Mouse (Mus musculus): ENCODE results near the gene Uqcr11. TPM values are rescaled to one million over a fixed set of nuclear protein-coding genes. Genes with fewer than 3 reads are reported as not detected.

The Uqcr11 gene
- polyA plus RNA-seq, 1 experiment from 2014 or later = 479 TPM

GRCm38 (mm10) chr10:80440031-80440430 lies 33.4 kb upstream of the Uqcr11 start:
- no peaks in the 10 kb centered on the region for H3K9me3 ChIP-seq
- no peak overlapping the region for H3K4me3 ChIP-seq
- no peaks in the 10 kb centered on the region for H3K36me3 ChIP-seq
- H3K4me1 ChIP-seq = peaks cover 17% of the 10 kb centered on the region
- no peak overlapping the region for H3K4me2 ChIP-seq
- H3K27me3 ChIP-seq = peaks cover 15% of the 10 kb centered on the region
- no peak overlapping the region for H3K9ac ChIP-seq
- H3K27ac ChIP-seq = no peak overlapping the region
- ATAC-seq (ENCODE audit: insufficient number of reproducible peaks, insufficient read depth, low FRiP score, low TSS enrichment, low read depth) = no peak

- WGBS = 53% methylated on average over 4 of the region's 4 CpGs
These were observed 31.3 kb upstream of the Uqcr11 start for GRCm38 (mm10) chr10:80437973-80438372.

DNA sequence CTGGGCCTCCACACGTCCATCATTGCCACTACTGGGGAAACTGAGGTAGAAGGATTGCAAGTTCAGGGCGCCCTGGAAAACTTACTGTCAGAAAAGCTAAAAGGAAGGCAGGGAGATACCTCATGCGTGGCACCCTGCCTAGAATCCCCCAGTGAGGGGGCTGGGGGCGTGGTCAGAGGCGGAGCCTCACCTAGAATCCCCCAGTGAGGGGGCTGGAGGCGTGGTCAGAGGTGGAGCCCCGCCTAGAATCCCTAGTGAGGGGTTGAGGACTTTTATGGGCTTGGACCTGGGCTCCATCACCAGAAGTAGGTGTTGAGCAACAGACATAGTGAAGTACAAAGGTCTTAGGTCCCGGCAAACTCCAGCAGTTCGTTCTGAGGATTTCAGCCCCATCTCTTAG lies 29.6 kb upstream of the Uqcr11 start:
- H3K9me3 ChIP-seq = no peaks in the 10 kb centered on the region
- ATAC-seq (ENCODE audit: insufficient number of reproducible peaks, insufficient read depth, low FRiP score, low TSS enrichment, low read depth) = no peak
- H3K27me3 ChIP-seq = peaks cover 5% of the 10 kb centered on the region; the same call in 1 of the 2 replicates
- WGBS = 14% methylated on average over 9 of the region's 9 CpGs
- H3K4me2 ChIP-seq = no peak overlapping the region
- H3K36me3 ChIP-seq = no peaks in the 10 kb centered on the region
- 0 out of 2 replicates have a peak overlapping the region, but pooled peaks have one; percentile 1 for H3K27ac ChIP-seq
- peak overlapping the region; percentile 51; the same call in 1 of the 2 replicates for H3K9ac ChIP-seq
- H3K4me1 ChIP-seq = peaks cover 20% of the 10 kb centered on the region
- H3K4me3 ChIP-seq = no peak overlapping the region

More at GRCm38 (mm10) chr10:80437973-80438372, 31.3 kb upstream of the Uqcr11 start:
- no peak overlapping the region for H3K4me2 ChIP-seq
- peaks cover 6% of the 10 kb centered on the region; the same call in 1 of the 2 replicates for H3K27me3 ChIP-seq
- no peak overlapping the region for H3K27ac ChIP-seq
- H3K9ac ChIP-seq = no peak overlapping the region
- H3K9me3 ChIP-seq = no peaks in the 10 kb centered on the region
- no peak for ATAC-seq (ENCODE audit: insufficient number of reproducible peaks, insufficient read depth, low FRiP score, low TSS enrichment, low read depth)
- H3K36me3 ChIP-seq = no peaks in the 10 kb centered on the region
- H3K4me1 ChIP-seq = peaks cover 11% of the 10 kb centered on the region
- H3K4me3 ChIP-seq = no peak overlapping the region

DNA sequence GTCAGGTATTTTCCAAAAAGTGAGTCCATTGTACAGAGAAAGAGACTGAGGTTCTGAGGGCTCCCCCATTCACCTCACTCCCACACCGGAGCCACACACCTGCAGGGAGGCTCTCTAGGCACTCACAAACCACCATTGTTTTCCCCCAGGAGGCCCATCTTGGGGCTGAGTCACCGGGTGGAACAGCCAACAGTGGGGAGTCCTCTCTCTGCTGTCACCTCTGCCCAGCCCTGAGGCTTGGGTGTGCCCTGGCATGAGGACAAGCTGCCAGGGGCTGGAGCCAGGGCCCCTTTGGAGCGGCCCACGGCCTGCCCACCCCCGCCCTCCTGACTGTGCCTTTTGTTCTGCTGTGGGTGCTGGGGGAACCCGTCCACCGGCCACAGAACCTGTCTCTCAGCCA lies 29.1 kb upstream of the Uqcr11 start:
- no peaks in the 10 kb centered on the region for H3K9me3 ChIP-seq
- H3K9ac ChIP-seq = peak overlapping the region; percentile 51; the same call in 1 of the 2 replicates
- WGBS = 41% methylated on average over 7 of the region's 7 CpGs
- peaks cover 3% of the 10 kb centered on the region; the same call in 1 of the 2 replicates for H3K36me3 ChIP-seq
- H3K4me3 ChIP-seq = no peak overlapping the region
- H3K4me2 ChIP-seq = no peak overlapping the region
- ATAC-seq (ENCODE audit: insufficient number of reproducible peaks, insufficient read depth, low FRiP score, low TSS enrichment, low read depth) = no peak
- peaks cover 25% of the 10 kb centered on the region for H3K4me1 ChIP-seq
- H3K27me3 ChIP-seq = peaks cover 5% of the 10 kb centered on the region; the same call in 1 of the 2 replicates
- H3K27ac ChIP-seq = 0 out of 2 replicates have a peak overlapping the region, but pooled peaks have one; percentile 1

GRCm38 (mm10) chr10:80434823-80435222 lies 28.2 kb upstream of the Uqcr11 start:
- Histone ChIP-seq H3K4me1 (peaks cover 28% of the 10 kb centered on the region), H3K4me3 (no peak overlapping the region), H3K27ac (no peak overlapping the region), H3K9ac (no peak overlapping the region), H3K9me3 (no peaks in the 10 kb centered on the region), H3K36me3 (peaks cover 12% of the 10 kb centered on the region), H3K4me2 (no peak overlapping the region), H3K27me3 (peaks cover 5% of the 10 kb centered on the region; the same call in 1 of the 2 replicates)
- 77% methylated on average over 3 of the region's 3 CpGs for WGBS
- ATAC-seq (ENCODE audit: insufficient number of reproducible peaks, insufficient read depth, low FRiP score, low TSS enrichment, low read depth) = no peak

DNA sequence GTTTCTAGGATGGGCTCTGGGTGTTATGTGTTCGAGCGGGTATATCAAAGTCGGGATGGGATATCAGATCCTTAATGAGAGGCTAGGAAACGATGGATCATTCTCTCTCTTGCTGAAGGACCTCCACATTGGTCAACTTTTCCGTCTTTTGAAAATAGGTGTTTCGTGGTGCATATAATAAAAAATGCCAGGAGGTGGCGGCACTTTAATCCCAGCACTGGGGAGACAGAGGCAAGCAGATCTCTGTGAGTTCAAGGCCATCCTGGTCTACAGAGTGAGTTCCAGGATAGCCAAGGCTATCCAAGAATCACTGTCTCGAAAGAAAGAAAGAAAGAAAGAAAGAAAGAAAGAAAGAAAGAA lies 27.6 kb upstream of the Uqcr11 start:
- H3K4me2 ChIP-seq = peak overlapping the region; percentile 90
- peaks cover 28% of the 10 kb centered on the region for H3K4me1 ChIP-seq
- peaks cover 5% of the 10 kb centered on the region; the same call in 1 of the 2 replicates for H3K27me3 ChIP-seq
- WGBS = 14% methylated on average over 8 of the region's 8 CpGs
- H3K9ac ChIP-seq = peak overlapping the region; percentile 21; the same call in 1 of the 2 replicates
- peak overlapping the region; percentile 91 for H3K4me3 ChIP-seq
- H3K27ac ChIP-seq = peak overlapping the region; percentile 28; the same call in 1 of the 2 replicates
- ATAC-seq (ENCODE audit: insufficient number of reproducible peaks, insufficient read depth, low FRiP score, low TSS enrichment, low read depth) = no peak
- H3K9me3 ChIP-seq = no peaks in the 10 kb centered on the region
- H3K36me3 ChIP-seq = peaks cover 19% of the 10 kb centered on the region

GRCm38 (mm10) chr10:80433513-80434232 lies 27.0 kb upstream of the Uqcr11 start, which contains the start of gene Tcf3:
Gene Tcf3, minus strand, starts transcription at chr10:80433647.
- no peaks in the 10 kb centered on the region for H3K9me3 ChIP-seq
- peak; percentile 87 for ATAC-seq (ENCODE audit: insufficient number of reproducible peaks, insufficient read depth, low FRiP score, low TSS enrichment, low read depth)
- peaks cover 28% of the 10 kb centered on the region for H3K4me1 ChIP-seq

DNA sequence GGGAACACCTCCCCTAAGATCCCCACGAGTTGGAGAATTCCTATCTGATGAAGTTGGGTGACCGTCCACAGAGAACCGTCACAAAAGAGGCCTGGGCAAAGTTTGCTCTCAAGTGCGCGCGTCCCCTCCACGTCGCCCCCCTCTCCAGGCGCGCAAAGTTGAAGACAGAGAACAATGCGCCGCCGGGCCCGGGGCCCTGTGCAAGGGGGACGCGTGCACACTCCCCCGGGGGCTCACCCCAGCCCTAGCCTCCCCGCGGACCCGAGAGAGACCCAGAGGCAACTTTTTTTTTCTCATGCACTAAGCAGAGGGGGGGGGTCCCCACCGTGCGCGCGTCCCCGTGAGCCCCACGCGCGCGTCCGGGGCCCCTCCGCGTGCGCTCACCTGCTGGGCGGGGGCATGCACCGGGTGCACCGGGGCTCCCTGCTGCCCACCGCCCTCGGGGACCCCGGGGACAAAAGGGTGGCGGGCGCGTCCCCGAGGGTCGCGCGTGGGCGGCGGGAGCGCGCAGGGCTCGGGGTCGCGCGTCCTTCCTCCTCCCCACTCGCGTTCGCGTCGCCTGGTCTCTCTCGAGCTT lies 26.4 kb upstream of the Uqcr11 start:
- peaks cover 3% of the 10 kb centered on the region; the same call in 1 of the 2 replicates for H3K27me3 ChIP-seq
- peak overlapping the region; percentile 95 for H3K27ac ChIP-seq
- H3K36me3 ChIP-seq = peaks cover 30% of the 10 kb centered on the region
- no peaks in the 10 kb centered on the region for H3K9me3 ChIP-seq
- no peak for ATAC-seq (ENCODE audit: insufficient number of reproducible peaks, insufficient read depth, low FRiP score, low TSS enrichment, low read depth)
- peak overlapping the region; percentile 90 for H3K4me2 ChIP-seq
- H3K9ac ChIP-seq = peak overlapping the region; percentile 99
- H3K4me3 ChIP-seq = peak overlapping the region; percentile 91
- WGBS = 1% methylated on average over 37 of the region's 60 CpGs
- H3K4me1 ChIP-seq = peaks cover 28% of the 10 kb centered on the region

More at GRCm38 (mm10) chr10:80433513-80434232, 27.0 kb upstream of the Uqcr11 start, which contains the start of gene Tcf3:
- peaks cover 5% of the 10 kb centered on the region; the same call in 1 of the 2 replicates for H3K27me3 ChIP-seq
- peak within 1 kb of the TSS; percentile 90 for H3K4me2 ChIP-seq
- peak within 1 kb of the TSS; percentile 91 for H3K4me3 ChIP-seq
- H3K9ac ChIP-seq = peak within 1 kb of the TSS; percentile 99
- peaks cover 24% of the 10 kb centered on the region for H3K36me3 ChIP-seq
- under 1% methylated on average over 41 of the region's 61 CpGs for WGBS
- peak within 1 kb of the TSS; percentile 95 for H3K27ac ChIP-seq

GRCm38 (mm10) chr10:80432387-80432785 lies 25.8 kb upstream of the Uqcr11 start:
- ATAC-seq (ENCODE audit: insufficient number of reproducible peaks, insufficient read depth, low FRiP score, low TSS enrichment, low read depth) = no peak
- peaks cover 37% of the 10 kb centered on the region for H3K36me3 ChIP-seq
- WGBS = under 1% methylated on average over 4 of the region's 4 CpGs

DNA sequence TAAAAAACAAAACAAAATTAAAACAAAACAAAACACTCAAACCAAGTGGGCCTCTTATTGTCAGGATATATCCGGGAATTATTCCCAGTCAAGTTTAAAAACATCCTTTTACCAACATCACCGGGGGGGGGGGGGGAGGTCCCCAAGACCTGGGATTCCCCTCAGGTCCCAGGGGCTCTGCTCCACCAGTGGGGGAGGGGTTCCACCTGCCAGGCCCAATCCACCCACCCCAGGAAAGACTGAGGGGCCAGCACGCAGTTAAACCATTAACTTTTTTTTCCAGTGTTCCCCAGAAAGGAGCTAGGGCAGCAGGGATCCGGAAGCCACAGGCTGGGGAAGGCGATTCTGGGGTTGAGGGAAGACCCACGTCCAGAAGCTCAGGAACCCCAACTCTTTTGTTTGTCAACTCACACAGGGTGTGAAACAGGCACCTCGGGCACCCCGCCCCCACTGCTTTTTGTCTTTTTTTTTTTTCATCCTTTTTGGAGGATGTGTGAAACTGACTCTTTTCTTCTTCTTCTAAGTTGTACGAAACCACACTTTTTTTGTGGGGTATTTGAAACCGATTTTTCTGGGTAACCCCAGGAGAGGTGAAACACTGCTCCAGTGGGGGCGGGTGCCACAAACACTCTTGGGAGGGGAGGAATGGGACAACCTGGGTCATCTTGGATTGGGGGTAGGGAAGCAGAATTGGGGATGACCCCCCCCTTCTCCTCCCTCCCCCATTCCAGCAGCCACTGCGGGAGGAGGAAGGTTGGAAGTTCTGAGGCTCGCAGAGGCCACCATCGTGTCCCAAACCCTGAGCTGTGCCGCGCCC lies 25.1 kb upstream of the Uqcr11 start:
- Histone ChIP-seq H3K9me3 (no peaks in the 10 kb centered on the region), H3K4me1 (peaks cover 28% of the 10 kb centered on the region), H3K9ac (peak overlapping the region; percentile 99), H3K36me3 (peaks cover 43% of the 10 kb centered on the region), H3K4me2 (peak overlapping the region; percentile 90), H3K27me3 (no peaks in the 10 kb centered on the region), H3K27ac (peak overlapping the region; percentile 95), H3K4me3 (peak overlapping the region; percentile 91)
- ATAC-seq (ENCODE audit: insufficient number of reproducible peaks, insufficient read depth, low FRiP score, low TSS enrichment, low read depth) = no peak
- WGBS = 16% methylated on average over 16 of the region's 16 CpGs

More at GRCm38 (mm10) chr10:80432387-80432785, 25.8 kb upstream of the Uqcr11 start:
- Histone ChIP-seq H3K9ac (peak overlapping the region; percentile 99), H3K4me2 (peak overlapping the region; percentile 90), H3K4me1 (peaks cover 28% of the 10 kb centered on the region), H3K27me3 (no peaks in the 10 kb centered on the region), H3K27ac (peak overlapping the region; percentile 95), H3K9me3 (no peaks in the 10 kb centered on the region), H3K4me3 (peak overlapping the region; percentile 91)

All from embryonic facial prominence, embryonic 13.5 days (tissue).